Mouse (Mus musculus) CH12.LX (cell line): ENCODE measurements at regions not wholly inside any gene's neighbourhood (a gene's known extent, or its start where the extent isn't known, plus 50 kb on each side); places are given as distances from the start of the nearest gene placed in this dataset.

Source experiments
- ELF1 ChIP-seq: IDR thresholded peaks from 2 replicates; pipeline ENCODE4 v1.6.1; 2014; ENCODE audit warnings: low read depth, mild to moderate bottlenecking, inconsistent platforms, low read length, improper control_type of control experiment
- POLR2A ChIP-seq: IDR thresholded peaks from 2 replicates; pipeline ENCODE4 v1.6.1; 2011; ENCODE audit warnings: low read depth, mild to moderate bottlenecking, improper control_type of control experiment, low read length
- ZKSCAN1 ChIP-seq: IDR thresholded peaks from 2 replicates; pipeline ENCODE4 v1.6.1; 2012; ENCODE audit warnings: low read depth, inconsistent platforms, low read length, improper control_type of control experiment, borderline replicate concordance

- TF ChIP-seq ZKSCAN1 (no peak), ELF1 (no peak), POLR2A (no peak)
Observed at GRCm38 (mm10) chr2:149651829-149652228, 177.2 kb upstream of the Syndig1 start.
